Mouse (Mus musculus) heart, embryonic 14.5 days (tissue): ENCODE data around the gene Magi2. TPM values are rescaled to one million over a fixed set of nuclear protein-coding genes. Genes with fewer than 3 reads are reported as not detected.

ENCODE experiments used
- ATAC-seq: fragments of 200-750 bp; cut with Nextera tagmentation; 2 replicates; pipeline ENCODE4 v1.8.0; 2017; ENCODE audit warnings: low read depth, moderate TSS enrichment; ENCODE audit not compliant: insufficient number of reproducible peaks, insufficient read depth, low FRiP score
- H3K27ac ChIP-seq, 2 experiments: fragments of 200-500 bp in 1 of 2; fragments of 300-500 bp in 1 of 2; sonication (generic) in 1 of 2; replicated peaks in 1 of 2; 2 replicates each; pipeline ENCODE4 v1.5.1; 2012 to 2014; ENCODE audit warnings: low read depth in 2 of 2, low read length in 2 of 2, control low read depth in 1 of 2, mild to moderate bottlenecking in 1 of 2, mixed read lengths in 1 of 2; ENCODE audit not compliant: control insufficient read depth in 1 of 2, insufficient read depth in 1 of 2
- H3K27me3 ChIP-seq: fragments of 300-500 bp; sonication (generic); 2 replicates; pipeline ENCODE4 v1.6.1; 2014; ENCODE audit warnings: mild to moderate bottlenecking, low read length, control low read depth; ENCODE audit not compliant: control insufficient read depth, insufficient read depth
- H3K36me3 ChIP-seq: fragments of 300-500 bp; sonication (generic); 2 replicates; pipeline ENCODE4 v1.6.1; 2014; ENCODE audit warnings: mild to moderate bottlenecking, control low read depth, low read length, mixed read lengths; ENCODE audit not compliant: control insufficient read depth, insufficient read depth
- H3K4me1 ChIP-seq, 2 experiments: fragments of 200-500 bp in 1 of 2; fragments of 300-500 bp in 1 of 2; sonication (generic) in 1 of 2; 2 replicates each; pipeline ENCODE4 v1.6.1; 2012 to 2014; ENCODE audit warnings: low read length in 2 of 2, control low read depth in 1 of 2, mixed read lengths in 1 of 2; ENCODE audit not compliant: control insufficient read depth in 2 of 2, insufficient read depth in 2 of 2
- H3K4me2 ChIP-seq: fragments of 300-500 bp; sonication (generic); 2 replicates; pipeline ENCODE4 v1.6.1; 2014; ENCODE audit warnings: mild to moderate bottlenecking, low read length
- H3K4me3 ChIP-seq, 2 experiments: fragments of 200-500 bp in 1 of 2; fragments of 300-500 bp in 1 of 2; sonication (generic) in 1 of 2; 2 replicates each; pipeline ENCODE4 v1.5.1; 2012 to 2014; ENCODE audit warnings: low read length in 2 of 2, mild to moderate bottlenecking in 2 of 2, control low read depth in 1 of 2, low read depth in 1 of 2, moderate library complexity in 1 of 2; ENCODE audit not compliant: control insufficient read depth in 1 of 2, insufficient read depth in 1 of 2
- H3K9ac ChIP-seq: fragments of 300-500 bp; sonication (generic); 2 replicates; pipeline ENCODE4 v1.6.1; 2014; ENCODE audit warnings: mild to moderate bottlenecking, low read length
- H3K9me3 ChIP-seq: fragments of 300-500 bp; sonication (generic); 2 replicates; pipeline ENCODE4 v1.6.1; 2016; ENCODE audit warnings: low read length, control low read depth; ENCODE audit not compliant: control insufficient read depth
- WGBS: fragments of 180-500 bp; shearing (Covaris S2); extraction: QIAGEN DNeasy Blood & Tissue Kit; methylation state at CpG from one replicate; pipeline ENCODE4 v1.1.7; 2014; 5-methylcytosine and 5-hydroxymethylcytosine counted together
- polyA plus RNA-seq: library from polyadenylated mRNA; unstranded; fragments of >200 nt; fragmentation: Nextera tagmentation; extraction: Ambion mirVana; gene quantifications from 2 replicates; pipeline ENCODE4 v1.2.1, GENCODE M21; 2014

Magi2 gene
- polyA plus RNA-seq, 1 experiment from 2014 or later, result 3.4 TPM

- Histone ChIP-seq H3K36me3 (no peaks in the 10 kb centered on the region), H3K27me3 (no peaks in the 10 kb centered on the region), H3K4me3 (no peak overlapping the region), H3K9ac (no peak overlapping the region), H3K4me1 (no peaks in the 10 kb centered on the region), H3K27ac (no peak overlapping the region), H3K9me3 (no peaks in the 10 kb centered on the region), H3K4me2 (no peak overlapping the region)
- WGBS, result 66% methylated on average over 5 of the region's 5 CpGs
- ATAC-seq, result no peak
Measured at GRCm38 (mm10) chr5:20544374-20544773, 1317.5 kb downstream of the Magi2 start.

GRCm38 (mm10) chr5:20559378-20559777, 1332.5 kb downstream of the Magi2 start:
- Histone ChIP-seq H3K4me1 (no peaks in the 10 kb centered on the region), H3K36me3 (no peaks in the 10 kb centered on the region), H3K9ac (no peak overlapping the region), H3K27me3 (no peaks in the 10 kb centered on the region), H3K4me3 (no peak overlapping the region), H3K9me3 (no peaks in the 10 kb centered on the region), H3K4me2 (no peak overlapping the region), H3K27ac (no peak overlapping the region)
- 73% methylated on average over 2 of the region's 2 CpGs for WGBS
- ATAC-seq, result no peak

GRCm38 (mm10) chr5:20559821-20560220, 1333.0 kb downstream of the Magi2 start:
- no peak overlapping the region for H3K27ac ChIP-seq
- ATAC-seq, result no peak
- 81% methylated on average over 4 of the region's 4 CpGs for WGBS
- no peaks in the 10 kb centered on the region for H3K9me3 ChIP-seq
- H3K27me3 ChIP-seq, result no peaks in the 10 kb centered on the region
- H3K9ac ChIP-seq, result no peak overlapping the region
- H3K36me3 ChIP-seq, result no peaks in the 10 kb centered on the region
- H3K4me3 ChIP-seq, result no peak overlapping the region
- no peak overlapping the region for H3K4me2 ChIP-seq
- no peaks in the 10 kb centered on the region for H3K4me1 ChIP-seq

- WGBS, result 75% methylated on average over 6 of the region's 6 CpGs
- no peak overlapping the region for H3K9ac ChIP-seq
- H3K4me2 ChIP-seq, result no peak overlapping the region
- no peaks in the 10 kb centered on the region for H3K4me1 ChIP-seq
- no peak overlapping the region for H3K4me3 ChIP-seq
- no peak for ATAC-seq
- H3K36me3 ChIP-seq, result no peaks in the 10 kb centered on the region
- H3K27me3 ChIP-seq, result no peaks in the 10 kb centered on the region
- H3K27ac ChIP-seq, result no peak overlapping the region
- H3K9me3 ChIP-seq, result no peaks in the 10 kb centered on the region
Measured at GRCm38 (mm10) chr5:20568421-20568820, 1341.6 kb downstream of the Magi2 start.

- Histone ChIP-seq H3K27ac (no peak overlapping the region), H3K4me3 (no peak overlapping the region), H3K27me3 (no peaks in the 10 kb centered on the region), H3K4me2 (no peak overlapping the region), H3K9ac (no peak overlapping the region), H3K4me1 (no peaks in the 10 kb centered on the region), H3K36me3 (no peaks in the 10 kb centered on the region), H3K9me3 (no peaks in the 10 kb centered on the region)
- WGBS, result 96% methylated on average over 7 of the region's 7 CpGs
- ATAC-seq, result no peak
Measured at GRCm38 (mm10) chr5:20568966-20569365, 1342.1 kb downstream of the Magi2 start.

GRCm38 (mm10) chr5:20574816-20575215, 1348.0 kb downstream of the Magi2 start:
- H3K27ac ChIP-seq, result no peak overlapping the region
- ATAC-seq, result no peak
- H3K9ac ChIP-seq, result no peak overlapping the region
- no peak overlapping the region for H3K4me2 ChIP-seq
- H3K27me3 ChIP-seq, result no peaks in the 10 kb centered on the region
- no peak overlapping the region for H3K4me3 ChIP-seq
- no peaks in the 10 kb centered on the region for H3K9me3 ChIP-seq
- no peaks in the 10 kb centered on the region for H3K36me3 ChIP-seq
- WGBS, result 56% methylated on average over 2 of the region's 2 CpGs
- no peaks in the 10 kb centered on the region for H3K4me1 ChIP-seq

GRCm38 (mm10) chr5:20575798-20576197, 1349.0 kb downstream of the Magi2 start:
- no peak for ATAC-seq
- H3K27ac ChIP-seq, result no peak overlapping the region
- no peak overlapping the region for H3K9ac ChIP-seq
- no peaks in the 10 kb centered on the region for H3K27me3 ChIP-seq
- no peaks in the 10 kb centered on the region for H3K9me3 ChIP-seq
- H3K4me3 ChIP-seq, result no peak overlapping the region
- H3K36me3 ChIP-seq, result no peaks in the 10 kb centered on the region
- H3K4me2 ChIP-seq, result no peak overlapping the region
- H3K4me1 ChIP-seq, result no peaks in the 10 kb centered on the region
- WGBS, result 45% methylated on average over 3 of the region's 3 CpGs

- Histone ChIP-seq H3K9ac (no peak overlapping the region), H3K4me3 (no peak overlapping the region), H3K36me3 (no peaks in the 10 kb centered on the region), H3K4me2 (no peak overlapping the region), H3K27ac (no peak overlapping the region), H3K4me1 (no peaks in the 10 kb centered on the region), H3K27me3 (no peaks in the 10 kb centered on the region), H3K9me3 (no peaks in the 10 kb centered on the region)
- no peak for ATAC-seq
Measured at GRCm38 (mm10) chr5:20576266-20576665, 1349.4 kb downstream of the Magi2 start.
